Mouse (Mus musculus): ENCODE results near the gene Gm20708.

GRCm38 (mm10) chr11:117786294-117786693, 23.2 kb upstream of the Gm20708 start:
- TF ChIP-seq POLR2A (IDR thresholded peaks at IDR 0.05; ENCODE audit: control insufficient read depth, low read depth, low read length) (no peak), CTCF (IDR thresholded peaks at IDR 0.05; ENCODE audit: control insufficient read depth, insufficient read depth, insufficient replicate concordance, low read depth, low read length) (peak; percentile 50; the same call in 1 of the 2 replicates)
